Comparison of ENCODE assay signal across 8 mouse cellular contexts in the genomic region with DNA sequence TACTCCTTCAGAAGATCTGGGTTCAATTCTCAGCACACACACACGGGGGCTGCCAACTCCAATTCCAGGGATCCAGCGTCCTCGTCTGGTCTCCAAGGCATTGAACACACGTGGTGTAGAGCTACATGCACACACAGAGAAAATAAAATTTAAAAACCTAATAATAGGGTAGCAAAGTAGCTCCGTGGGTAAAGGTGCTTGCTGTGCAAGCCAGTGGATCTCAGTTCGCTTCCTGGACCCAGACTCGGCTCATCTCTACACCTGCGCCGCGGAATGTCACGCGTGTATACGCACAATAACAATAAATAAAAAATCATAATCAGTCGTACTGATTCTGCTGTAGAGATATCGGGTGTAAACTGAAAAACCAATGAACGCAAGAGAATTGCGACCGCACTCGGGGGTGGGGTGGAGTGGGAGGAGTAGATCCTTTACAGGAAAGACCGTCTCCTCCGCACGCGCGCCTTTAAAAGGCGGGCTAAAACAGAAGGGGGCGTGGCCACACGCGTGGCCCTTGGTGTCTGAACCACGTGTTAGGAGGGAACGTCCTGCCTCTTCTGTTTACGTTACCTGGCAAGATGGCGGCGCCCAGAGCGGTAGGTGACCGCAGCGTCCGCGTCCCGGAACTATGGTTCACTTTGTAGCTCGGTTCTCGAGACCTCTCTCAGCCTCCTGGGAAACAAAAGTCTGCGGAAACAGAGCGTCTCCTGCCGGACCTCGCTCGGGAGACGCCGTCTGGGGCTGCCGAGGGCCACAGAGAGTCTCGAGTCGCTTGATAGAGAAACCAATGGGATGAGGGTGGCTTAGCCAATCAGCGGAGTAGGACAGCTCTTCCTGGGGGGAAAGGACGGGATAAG. TPM values are rescaled to one million over a fixed set of nuclear protein-coding genes. Genes with fewer than 3 reads are reported as not detected.
DNase-seq lines count a peak whose midpoint lies in the region; ATAC-seq lines count a peak whose summit lies in the region.

A gene (plus strand): TSS at position 550 of the 857 bp plus-strand sequence.

- peak; percentile 72 for DNase-seq in c-Kit-negative CD71-positive TER-119-positive erythroid progenitor cells, embryonic 14.5 days (ENCODE audit: low read depth, low spot score)
- peak; percentile 72 for DNase-seq in fibroblast of lung, adult 2 months (ENCODE audit: low read depth)
- DNase-seq in kidney, postnatal 14 days = peak; percentile 97
- peak; percentile 87 for DNase-seq in liver, embryonic 13.5 days
- peak; percentile 91 for DNase-seq in neural tube, embryonic 10.5 days (ENCODE audit: extremely low spot score, low spot score)

- peak within 1 kb of the TSS; percentile 51 to 77 for H3K27ac ChIP-seq in heart, embryonic 14.5 days (replicated peaks in 1 of 2; ENCODE audit: control insufficient read depth in 1 of 2, insufficient read depth in 1 of 2, low read depth in 2 of 2, low read length in 2 of 2)
- H3K27ac ChIP-seq in liver, embryonic 13.5 days = no peak within 1 kb of the TSS
- H3K27ac ChIP-seq in stomach, embryonic 16.5 days (ENCODE audit: low read length) = peak within 1 kb of the TSS; percentile 58; the same call in 1 of the 2 replicates

- H3K9me3 ChIP-seq in heart, embryonic 14.5 days (ENCODE audit: control insufficient read depth, low read length) = no peaks in the 10 kb centered on the region
- no peaks in the 10 kb centered on the region for H3K9me3 ChIP-seq in liver, embryonic 13.5 days (replicated peaks)
- no peaks in the 10 kb centered on the region for H3K9me3 ChIP-seq in stomach, embryonic 16.5 days (replicated peaks; ENCODE audit: control insufficient read depth, low read length)

- peak within 1 kb of the TSS; percentile 86 for H3K4me2 ChIP-seq in heart, embryonic 14.5 days (ENCODE audit: low read length)
- peak within 1 kb of the TSS; percentile 73 for H3K4me2 ChIP-seq in liver, embryonic 13.5 days
- peak within 1 kb of the TSS; percentile 78 for H3K4me2 ChIP-seq in stomach, embryonic 16.5 days (ENCODE audit: low read depth, low read length)

- H3K4me1 ChIP-seq in heart, embryonic 14.5 days (ENCODE audit: control insufficient read depth in 2 of 2, insufficient read depth in 2 of 2, low read length in 2 of 2) = peaks cover 5 to 6% of the 10 kb centered on the region in 2 experiments
- H3K4me1 ChIP-seq in liver, embryonic 13.5 days (replicated peaks) = peaks cover 24% of the 10 kb centered on the region
- no peaks in the 10 kb centered on the region for H3K4me1 ChIP-seq in stomach, embryonic 16.5 days (ENCODE audit: control insufficient read depth, insufficient read depth, low read length)

- peaks cover 35% of the 10 kb centered on the region for H3K36me3 ChIP-seq in heart, embryonic 14.5 days (ENCODE audit: control insufficient read depth, insufficient read depth, low read length)
- H3K36me3 ChIP-seq in liver, embryonic 13.5 days = peaks cover 13% of the 10 kb centered on the region; the same call in 1 of the 2 replicates
- no peaks in the 10 kb centered on the region for H3K36me3 ChIP-seq in stomach, embryonic 16.5 days (ENCODE audit: control insufficient read depth, insufficient read depth, low read length)

- 1% methylated on average over 53 of the region's 53 CpGs for WGBS in heart, embryonic 14.5 days
- WGBS in liver, embryonic 13.5 days (ENCODE audit: insufficient replicate concordance) = 1% methylated on average over 53 of the region's 53 CpGs
- under 1% methylated on average over 53 of the region's 53 CpGs for WGBS in stomach, embryonic 16.5 days

- no peaks in the 10 kb centered on the region for H3K27me3 ChIP-seq in heart, embryonic 14.5 days (ENCODE audit: control insufficient read depth, insufficient read depth, low read length)
- no peaks in the 10 kb centered on the region for H3K27me3 ChIP-seq in liver, embryonic 13.5 days
- H3K27me3 ChIP-seq in stomach, embryonic 16.5 days (ENCODE audit: control insufficient read depth, insufficient read depth, low read length) = no peaks in the 10 kb centered on the region

- peak within 1 kb of the TSS; percentile 79 for H3K9ac ChIP-seq in heart, embryonic 14.5 days (ENCODE audit: low read length)
- H3K9ac ChIP-seq in liver, embryonic 13.5 days = peak within 1 kb of the TSS; percentile 59
- H3K9ac ChIP-seq in stomach, embryonic 16.5 days (ENCODE audit: low read length) = peak within 1 kb of the TSS; percentile 78

- peak; percentile 99 for ATAC-seq in CD4-positive, CD25-positive, alpha-beta regulatory T cell, adult 4 months
- peak; percentile 87 for ATAC-seq in heart, embryonic 14.5 days (ENCODE audit: insufficient number of reproducible peaks, insufficient read depth, low FRiP score, low read depth)
- ATAC-seq in liver, embryonic 13.5 days (ENCODE audit: low read depth) = peak; percentile 90
- ATAC-seq in stomach, embryonic 16.5 days (ENCODE audit: insufficient read depth, low FRiP score) = peak; percentile 94

- peak within 1 kb of the TSS; percentile 81 to 87 for H3K4me3 ChIP-seq in heart, embryonic 14.5 days (ENCODE audit: control insufficient read depth in 1 of 2, insufficient read depth in 1 of 2, low read depth in 1 of 2, low read length in 2 of 2)
- peak within 1 kb of the TSS; percentile 67 for H3K4me3 ChIP-seq in liver, embryonic 13.5 days (replicated peaks)
- H3K4me3 ChIP-seq in stomach, embryonic 16.5 days (replicated peaks; ENCODE audit: low read length) = peak within 1 kb of the TSS; percentile 80

RNA-seq across cellular contexts. Expression of the gene that starts here (rescaled TPM):
- 10 to 100 TPM; 44.2 to 66.2 TPM for polyA plus RNA-seq in CD4-positive, CD25-positive, alpha-beta regulatory T cell, adult 4 months (2017; shearing (Covaris generic))
- 62.7 and 66.3 TPM in 2 replicates for polyA plus RNA-seq in heart, embryonic 14.5 days (2014; fragmentation: Nextera tagmentation; extraction: Ambion mirVana)
- polyA plus RNA-seq in liver, embryonic 13.5 days (2015; fragmentation: Nextera tagmentation; extraction: Ambion mirVana) = 10.4 and 11.3 TPM in 2 replicates
- polyA plus RNA-seq in stomach, embryonic 16.5 days (2015; fragmentation: Nextera tagmentation; extraction: Ambion mirVana) = 36.4 and 36.8 TPM in 2 replicates
